Mouse (Mus musculus) left cerebral cortex, adult 2 months (tissue): ENCODE data around the gene Nme9. TPM values are rescaled to one million over a fixed set of nuclear protein-coding genes. Genes with fewer than 3 reads are reported as not detected.

Source experiments
- DNase-seq, 2 experiments: peaks; one replicate each; pipeline ENCODE4 v3.0.0; 2021 to 2022; ENCODE audit warnings: low spot score in 2 of 2, mixed read lengths in 1 of 2; ENCODE audit errors: extremely low spot score in 1 of 2
- H3K27ac ChIP-seq: fragments of 200-600 bp; 2 replicates; pipeline ENCODE4 v1.8.1; 2022
- H3K4me3 ChIP-seq: fragments of 200-600 bp; 2 replicates; pipeline ENCODE4 v1.8.1; 2022
- CTCF ChIP-seq: fragments of 200-600 bp; IDR thresholded peaks from 2 replicates; pipeline ENCODE4 v1.8.1; 2022; ENCODE audit warnings: antibody characterized with exemption, mild to moderate bottlenecking, moderate library complexity
- intact Hi-C: fragments of 180-260 bp; cut with DNase I; formaldehyde crosslinking; loops from one replicate; pipeline ENCODE4 v1.15.1; 2025
- total RNA-seq, 2 experiments: library from RNA; stranded (reverse); gene quantifications; 2 replicates each; pipeline ENCODE4 v1.2.3; 2021

Gene Nme9
- total RNA-seq, 2 experiments from 2014 or later: not detected

DNA sequence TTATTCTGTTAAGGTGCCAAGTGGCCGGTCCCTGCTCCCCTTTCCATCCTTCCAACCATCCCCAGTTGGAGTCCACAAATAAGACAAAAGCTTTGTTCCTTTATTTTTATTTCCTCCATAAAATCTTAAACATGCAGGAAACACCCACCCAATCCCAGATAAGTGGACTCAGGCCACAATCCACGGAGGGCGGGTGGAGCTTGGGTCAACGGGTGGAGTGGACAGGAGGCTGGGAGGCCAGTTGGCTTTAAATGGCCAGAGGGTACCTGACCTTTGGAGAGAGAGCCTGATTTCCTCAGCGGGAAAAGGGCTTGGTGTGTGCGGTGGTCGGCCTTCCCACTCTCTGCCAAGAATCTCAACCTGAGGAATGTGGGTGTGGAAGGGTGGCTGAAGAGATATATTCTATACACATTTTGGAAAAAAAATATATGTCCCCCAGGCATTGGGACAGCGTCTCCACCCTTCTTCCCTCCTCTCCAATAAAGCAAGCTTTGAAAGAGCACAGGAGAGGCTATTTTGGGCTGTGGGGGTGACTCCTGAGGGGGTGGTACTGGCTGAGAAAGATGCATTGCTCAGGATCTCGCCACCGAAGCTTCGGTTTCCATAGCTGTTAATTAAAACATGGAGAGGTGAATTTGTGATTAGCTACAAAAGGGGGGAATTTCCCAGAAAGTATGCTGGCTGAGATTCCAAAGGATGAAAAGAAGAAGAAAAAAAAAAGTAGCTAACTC lies 22.5 kb upstream of the Nme9 start:
- DNase-seq: peak in 1 of 2 experiments; percentile 58
- no peak for TF ChIP-seq CTCF
- Histone ChIP-seq H3K4me3 (peak overlapping the region; percentile 11; the same call in 1 of the 2 replicates), H3K27ac (peak overlapping the region; percentile 97)
- intact Hi-C loops: no loop called here

GRCm38 (mm10) chr9:99429845-99430244 lies 21.4 kb upstream of the Nme9 start:
- intact Hi-C loops: no loop called here
- Histone ChIP-seq H3K4me3 (no peak overlapping the region), H3K27ac (peak overlapping the region; percentile 97)
- TF ChIP-seq CTCF: no peak
- DNase-seq: no peak

GRCm38 (mm10) chr9:99430806-99431205 lies 20.5 kb upstream of the Nme9 start:
- intact Hi-C loops: no loop called here
- TF ChIP-seq CTCF: no peak
- Histone ChIP-seq H3K4me3 (no peak overlapping the region), H3K27ac (peak overlapping the region; percentile 97)
- DNase-seq: no peak

DNA sequence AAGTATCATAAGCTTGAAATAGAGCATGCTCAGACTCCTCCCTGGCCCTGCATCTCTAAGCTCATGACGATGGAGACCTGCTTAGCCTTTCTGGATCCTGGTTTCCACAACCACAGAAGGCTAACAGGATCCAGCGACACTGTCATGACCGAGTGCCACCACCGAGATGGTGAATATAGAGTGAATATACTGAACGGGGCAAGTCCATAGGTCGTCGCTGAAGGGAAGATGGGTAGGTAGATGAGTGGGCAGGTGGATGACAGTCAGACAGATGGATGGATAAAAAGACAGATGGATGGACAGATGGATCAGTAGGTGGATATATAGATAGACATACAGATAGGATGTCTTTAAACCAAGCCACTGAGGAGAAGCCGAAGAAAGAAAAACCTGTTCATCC lies 19.9 kb upstream of the Nme9 start:
- no peak for TF ChIP-seq CTCF
- Histone ChIP-seq H3K27ac (peak overlapping the region; percentile 97), H3K4me3 (no peak overlapping the region)
- no peak for DNase-seq
- intact Hi-C loops: no loop called here

- no peak for TF ChIP-seq CTCF
- Histone ChIP-seq H3K27ac (peak overlapping the region; percentile 97), H3K4me3 (no peak overlapping the region)
- intact Hi-C loops: no loop called here
- DNase-seq: no peak
Measured at GRCm38 (mm10) chr9:99431963-99432362, 19.3 kb upstream of the Nme9 start.

DNA sequence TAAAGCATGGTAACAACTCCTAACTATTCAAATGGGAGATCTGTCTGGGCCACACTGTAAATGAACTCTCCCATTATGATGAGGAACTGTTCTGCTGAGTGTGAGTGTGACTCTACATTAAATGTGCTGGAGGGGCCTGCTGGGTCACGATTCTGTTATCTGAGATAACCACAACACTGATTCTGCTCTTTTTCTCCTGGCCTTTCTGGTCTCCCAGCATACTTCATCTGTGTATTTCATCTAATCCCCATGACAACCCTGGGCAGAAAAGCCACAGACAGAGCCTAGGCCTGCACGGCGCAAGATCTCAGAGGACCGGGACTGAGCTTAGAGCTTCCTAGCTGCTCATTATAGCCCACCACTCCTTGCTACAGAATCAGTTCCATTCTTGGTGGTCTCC lies 18.8 kb upstream of the Nme9 start:
- peak overlapping the region; percentile 97 for H3K27ac ChIP-seq
- intact Hi-C loops: no loop called here

DNA sequence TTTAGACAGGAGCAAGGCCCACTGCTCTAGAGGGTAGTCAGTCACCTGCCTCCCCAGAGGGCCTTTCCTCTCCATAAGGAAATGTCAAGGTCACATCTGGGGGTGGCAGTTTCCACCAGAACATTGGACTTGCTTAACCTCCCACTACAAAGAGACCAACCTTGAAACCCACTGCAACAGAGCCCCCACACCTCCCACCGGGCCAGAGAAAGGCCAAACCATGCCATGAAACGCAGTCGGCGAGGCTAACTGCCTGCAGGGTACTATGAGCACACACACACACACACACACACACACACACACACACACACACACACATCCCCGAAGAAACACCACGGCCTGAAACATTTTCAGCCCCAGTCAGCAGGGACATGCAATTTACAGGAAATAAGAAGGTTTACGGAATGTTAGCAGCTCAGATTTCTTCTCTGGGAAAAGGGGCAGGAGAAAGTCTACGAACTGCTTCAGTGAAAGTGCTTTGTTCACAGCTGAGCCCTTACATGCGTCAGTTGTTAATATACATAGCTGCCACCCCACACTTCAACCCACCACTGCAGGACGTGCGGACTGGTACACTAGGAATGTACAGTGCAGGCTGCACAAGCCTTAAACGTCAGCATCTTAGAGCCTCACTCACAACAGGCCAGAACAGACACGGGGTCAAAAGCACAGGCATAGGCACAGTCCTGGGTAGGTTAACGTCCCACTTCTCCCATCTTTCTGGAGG lies 16.2 kb upstream of the Nme9 start:
- H3K4me3 ChIP-seq: peak overlapping the region; percentile 71
- peak overlapping the region; percentile 97 for H3K27ac ChIP-seq
- TF ChIP-seq CTCF: no peak
- DNase-seq: peak; percentile 43 to 64
- intact Hi-C loops: loop anchor here (5.0 kb wide), 1 partner anchor 293 kb away; the partner anchor contains the start of gene Pik3cb

More for the DNA sequence above, 18.8 kb upstream of the Nme9 start:
- TF ChIP-seq CTCF: no peak
- peak overlapping the region; percentile 71 for H3K4me3 ChIP-seq
- DNase-seq: no peak

DNA sequence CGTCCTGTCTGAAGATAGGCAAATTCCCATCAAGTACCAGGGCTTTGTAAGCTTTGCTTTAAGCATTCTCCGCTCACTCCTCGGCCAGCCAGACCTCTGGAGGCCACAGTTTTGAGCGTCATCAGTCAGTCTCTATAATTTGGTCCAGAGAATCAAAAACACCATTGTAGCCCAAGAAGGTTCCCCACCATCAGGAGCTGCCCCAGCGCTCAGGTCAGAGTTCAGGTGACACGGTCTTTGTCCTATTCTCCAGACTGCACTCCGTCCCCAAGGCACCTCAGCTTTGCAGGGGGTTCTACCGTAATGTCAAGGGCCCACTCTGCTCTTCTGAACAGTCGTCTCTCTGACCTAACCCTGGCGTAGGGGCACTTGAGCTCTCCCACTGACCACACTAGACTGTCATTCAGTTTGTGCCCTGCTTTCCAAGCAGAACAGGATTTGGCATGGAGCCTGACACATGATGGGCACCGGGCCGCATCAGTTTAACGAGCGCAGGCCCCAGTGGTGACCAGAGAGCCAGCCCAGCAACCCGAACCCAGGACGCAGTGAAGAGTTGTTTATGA lies 15.6 kb upstream of the Nme9 start:
- intact Hi-C loops: loop anchor here (2.0 to 5.0 kb wide), 2 partner anchors 47 to 293 kb away; partner anchors contain the start of gene Pik3cb
- peak in 1 of 2 experiments; percentile 49 for DNase-seq
- TF ChIP-seq CTCF: no peak
- peak overlapping the region; percentile 97 for H3K27ac ChIP-seq
- peak overlapping the region; percentile 71 for H3K4me3 ChIP-seq

DNA sequence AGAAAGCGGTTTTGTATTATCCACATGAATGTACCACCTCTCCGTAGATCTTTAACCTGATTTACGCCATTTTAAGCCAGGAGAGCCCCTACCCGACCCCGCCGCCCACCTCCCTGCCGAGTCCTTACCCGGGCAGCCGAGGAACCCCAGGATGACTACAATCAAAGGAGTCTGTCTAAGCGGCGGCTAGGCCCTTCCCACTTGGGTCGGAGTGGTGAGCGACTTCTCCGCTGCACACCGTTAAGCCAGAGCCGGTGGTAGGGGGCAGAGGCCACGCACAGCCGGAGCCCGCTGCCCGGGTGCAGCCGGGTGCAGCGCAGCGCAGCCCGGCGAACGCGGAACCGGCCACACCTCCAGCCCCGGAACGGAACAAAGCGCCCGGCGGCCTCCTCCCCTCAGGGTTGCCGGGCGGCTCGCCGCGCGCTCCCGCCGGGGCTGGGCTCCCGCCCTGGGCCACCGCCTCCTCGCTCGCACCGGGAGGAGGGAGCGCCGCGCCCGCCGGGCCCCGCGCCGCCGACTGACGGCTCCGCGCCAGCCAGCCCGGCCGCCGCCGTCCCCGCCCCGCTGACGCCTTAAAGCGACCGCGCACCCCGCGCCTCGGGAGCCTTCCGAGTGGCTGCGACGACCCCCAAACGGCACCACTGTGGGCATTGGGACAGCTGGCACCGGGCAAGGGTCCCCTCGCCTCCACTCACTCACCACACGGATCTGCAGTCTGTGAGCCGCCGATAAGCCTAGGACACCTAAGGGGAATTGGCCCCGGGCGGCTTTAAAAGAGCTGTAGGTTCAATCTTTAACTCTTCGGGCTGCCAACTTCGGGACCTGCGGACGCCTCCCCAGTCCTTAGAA lies 14.9 kb upstream of the Nme9 start:
- DNase-seq: peak; percentile 87 to 88
- intact Hi-C loops: loop anchor here (2.0 to 5.0 kb wide), 2 partner anchors 48 to 294 kb away; partner anchors contain the start of gene Pik3cb
- TF ChIP-seq CTCF: no peak
- peak overlapping the region; percentile 97 for H3K27ac ChIP-seq
- peak overlapping the region; percentile 71 for H3K4me3 ChIP-seq

DNA sequence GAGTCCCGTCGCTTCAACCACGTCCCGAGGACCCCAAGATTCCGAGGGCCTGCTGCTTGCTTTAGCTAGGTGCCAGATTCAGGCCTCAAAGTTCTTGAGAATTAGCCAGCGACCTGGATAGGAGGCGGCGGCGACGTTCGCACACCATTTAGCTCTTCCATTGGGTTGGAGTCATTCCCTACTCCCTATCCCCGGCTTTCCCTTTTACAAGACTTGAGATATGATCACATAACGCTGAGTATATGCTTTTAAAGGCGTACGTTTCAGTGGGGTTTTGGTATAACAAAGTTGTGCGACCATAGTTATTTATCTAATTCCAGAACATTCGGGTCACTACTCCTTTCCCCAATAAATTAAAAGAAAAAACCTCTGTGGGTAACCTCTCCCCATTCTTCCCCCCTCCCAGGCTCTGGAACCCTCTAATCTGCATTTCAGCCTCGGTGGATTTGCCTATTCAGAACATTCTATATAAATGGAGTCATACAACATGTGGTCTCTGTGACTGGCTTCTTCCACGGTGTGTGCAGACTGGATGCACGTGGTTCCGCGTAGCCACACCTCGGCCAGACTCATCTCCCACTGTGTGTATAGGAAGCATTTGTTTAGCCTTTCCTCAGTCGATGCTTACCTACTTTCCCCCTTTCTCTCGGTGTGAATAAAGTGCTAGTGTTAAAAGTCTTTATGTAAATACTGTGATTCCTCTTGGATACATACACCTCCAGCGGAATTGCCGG lies 14.1 kb upstream of the Nme9 start, which contains the start of gene Mras:
Gene Mras (minus strand): TSS at position 351 of the 734 bp plus-strand sequence.
- intact Hi-C loops: loop anchor here (2.0 to 5.0 kb wide), 2 partner anchors 48 to 295 kb away; partner anchors contain the start of gene Pik3cb
- H3K4me3 ChIP-seq: peak within 1 kb of the TSS; percentile 71
- peak within 1 kb of the TSS; percentile 97 for H3K27ac ChIP-seq
- no peak for TF ChIP-seq CTCF
- no peak for DNase-seq
